Mouse (Mus musculus) CD8-positive naive resting alpha-beta T cell, adult 2 months (primary cell): ENCODE results near the gene Mettl7a1.
"Not testable (repeated sequence)": the region's sequence is repeated elsewhere in the genome, so short reads cannot be mapped to it uniquely, and the experiment has no call there.

Experiments
- DNase-seq, 2 experiments: peaks; one replicate each; pipeline ENCODE4 v3.0.0; 2022; ENCODE audit warnings: low read depth in 2 of 2, low spot score in 2 of 2

Mettl7a1 gene

GRCm38 (mm10) chr15:100337847-100338246, 33.9 kb downstream of the Mettl7a1 start:
- peak; percentile 32 to 61 for DNase-seq

- DNase-seq: not testable (repeated sequence)
Measured at GRCm38 (mm10) chr15:100341314-100341980, 37.5 kb downstream of the Mettl7a1 start.

- no peak for DNase-seq
Measured at GRCm38 (mm10) chr15:100345484-100345883, 41.5 kb downstream of the Mettl7a1 start.

- DNase-seq: no peak
Measured at GRCm38 (mm10) chr15:100346761-100347160, 42.8 kb downstream of the Mettl7a1 start.

GRCm38 (mm10) chr15:100349496-100349895, 45.6 kb downstream of the Mettl7a1 start:
- DNase-seq: no peak

GRCm38 (mm10) chr15:100351501-100352060, 47.6 kb downstream of the Mettl7a1 start:
- no peak for DNase-seq

GRCm38 (mm10) chr15:100352711-100353250, 48.8 kb downstream of the Mettl7a1 start, which contains the start of the genes Methig1 and Mettl7a2:
TSS of gene Methig1 (plus strand) at chr15:100353149.
TSS of gene Mettl7a2 (plus strand) at chr15:100353200.
- no peak for DNase-seq

- DNase-seq: not testable (repeated sequence)
Measured at GRCm38 (mm10) chr15:100353399-100353798, 49.5 kb downstream of the Mettl7a1 start.

- no peak for DNase-seq
Measured at GRCm38 (mm10) chr15:100355876-100356275, 51.9 kb downstream of the Mettl7a1 start.

GRCm38 (mm10) chr15:100364242-100364641, 60.3 kb downstream of the Mettl7a1 start, which contains the start of gene Higd1c:
TSS of gene Higd1c (plus strand) at chr15:100364542.
- no peak for DNase-seq

GRCm38 (mm10) chr15:100365967-100366366, 62.0 kb downstream of the Mettl7a1 start:
- DNase-seq: not testable (repeated sequence)

GRCm38 (mm10) chr15:100367119-100367518, 63.2 kb downstream of the Mettl7a1 start:
- DNase-seq: no peak

- peak in 1 of 2 experiments; percentile 9 for DNase-seq
Measured at GRCm38 (mm10) chr15:100375066-100375465, 71.1 kb downstream of the Mettl7a1 start.

- not testable (repeated sequence) for DNase-seq
Measured at GRCm38 (mm10) chr15:100377847-100378505, 74.0 kb downstream of the Mettl7a1 start.
